Mouse (Mus musculus) skeletal muscle tissue, postnatal 0 days (tissue): ENCODE results near the gene Usf3. TPM values are rescaled to one million over a fixed set of nuclear protein-coding genes. Genes with fewer than 3 reads are reported as not detected.

Experiments used
- polyA plus RNA-seq: library from polyadenylated mRNA; unstranded; fragments of >200 nt; fragmentation: Nextera tagmentation; extraction: Ambion mirVana; gene quantifications from 2 replicates; pipeline ENCODE4 v1.2.1, GENCODE M21; 2015

Usf3 gene
- 4.8 and 5.2 TPM in 2 replicates for polyA plus RNA-seq

DNA sequence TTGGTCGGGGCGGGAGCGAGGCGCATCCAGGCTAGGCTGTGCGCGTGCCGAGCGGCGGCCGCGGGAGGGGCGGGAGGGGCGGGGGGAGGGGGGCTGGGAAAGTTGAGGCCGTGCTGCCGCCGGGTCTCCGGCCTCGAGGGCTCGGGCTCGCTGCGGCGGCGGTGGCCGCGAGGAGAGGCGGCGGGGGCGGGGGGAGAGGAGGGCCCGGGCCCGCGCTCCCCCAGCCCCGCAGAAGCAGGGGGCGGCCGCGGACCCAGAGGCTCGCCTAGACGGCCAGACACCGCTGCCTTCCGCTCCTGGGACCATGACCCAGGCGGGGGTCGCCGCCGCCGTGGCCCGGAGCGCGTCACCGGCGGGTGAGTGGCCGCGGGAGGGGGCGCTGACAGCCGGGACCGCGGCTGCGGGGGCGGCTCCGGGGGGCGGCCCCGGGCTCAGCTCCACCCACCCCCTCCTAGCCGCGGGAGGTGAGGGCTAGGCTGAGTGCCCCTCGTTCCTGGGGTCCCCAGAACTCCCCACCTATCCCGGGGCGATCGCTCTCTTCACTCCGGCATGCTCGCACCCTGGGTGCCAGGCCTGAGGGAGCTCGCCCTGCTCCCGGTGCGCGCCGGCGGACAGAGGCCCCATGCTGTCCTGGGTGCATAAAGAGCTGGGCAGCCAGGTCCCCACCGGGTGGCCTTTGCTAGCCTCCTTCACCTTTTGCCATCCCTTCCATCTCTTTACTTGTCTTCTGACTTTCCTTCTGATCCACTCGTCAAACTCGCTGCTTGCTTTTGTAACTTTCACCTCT lies at the start of gene Usf3:
Gene Usf3, plus strand, starts transcription at position 92 of the 787 bp plus-strand sequence.

DNA sequence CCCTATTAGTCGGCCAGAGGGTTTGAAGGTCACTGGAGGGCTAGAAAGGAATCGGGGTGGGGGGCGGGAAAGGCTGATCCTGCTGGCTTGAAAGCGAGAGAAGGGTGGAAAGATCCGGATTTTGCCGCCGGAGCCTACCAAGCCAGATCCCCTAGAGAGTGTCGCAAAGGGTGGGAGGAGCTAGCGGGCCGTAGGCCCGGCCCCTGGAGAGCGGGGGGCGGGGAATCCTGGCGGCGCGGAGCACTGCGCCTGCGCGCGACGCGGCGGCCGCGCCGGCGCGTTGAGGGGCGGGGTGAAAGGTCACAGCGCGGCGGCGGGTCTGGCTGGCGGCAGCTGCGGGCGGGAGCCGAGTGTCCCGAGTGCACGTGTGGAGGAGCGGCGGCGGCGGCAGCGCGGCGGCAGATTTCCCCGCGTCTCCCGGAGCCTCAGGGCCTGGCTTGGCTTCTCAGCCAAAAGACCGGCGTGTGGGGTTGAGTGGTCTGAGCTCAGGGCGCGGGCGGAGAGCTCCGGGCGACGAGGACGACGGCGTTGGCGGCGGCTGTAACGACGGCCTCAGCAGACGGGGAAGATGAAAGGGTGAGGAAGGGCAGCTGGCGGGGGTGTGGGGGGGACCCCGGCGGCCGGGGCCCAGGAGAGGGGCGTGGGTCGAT lies 33.4 kb upstream of the Usf3 start, which contains the start of the genes Atp6v1a and Naa50:
Gene Atp6v1a, minus strand, starts transcription at position 170 of the 650 bp plus-strand sequence.
Gene Naa50, plus strand, starts transcription at position 295 of the 650 bp plus-strand sequence.

Other genes with a start within 250 kb of the Usf3 start
- 6.6 and 6.7 TPM in 2 replicates for gene Qtrt2, start 246.4 kb upstream of the Usf3 start, polyA plus RNA-seq
- gene Zdhhc23, start 193.5 kb upstream of the Usf3 start, polyA plus RNA-seq: 0.08 and 0.10 TPM in 2 replicates
- 1.1 and 1.2 TPM in 2 replicates for gene Gramd1c, start 109.9 kb upstream of the Usf3 start, polyA plus RNA-seq
- 25.1 and 25.4 TPM in 2 replicates for gene Atp6v1a, start 33.5 kb upstream of the Usf3 start, polyA plus RNA-seq
- 208 and 221 TPM in 2 replicates for gene Naa50, start 33.4 kb upstream of the Usf3 start, polyA plus RNA-seq
- gene Sidt1, start 159.9 kb downstream of the Usf3 start, polyA plus RNA-seq: 0.16 and 0.53 TPM in 2 replicates
- 11.0 and 11.1 TPM in 2 replicates for gene Spice1, start 173.9 kb downstream of the Usf3 start, polyA plus RNA-seq
- gene Cfap44, start 221.6 kb downstream of the Usf3 start, polyA plus RNA-seq: 0.02 and 0.04 TPM in 2 replicates